Mouse (Mus musculus) E14TG2a.4 (cell line): Measurements from ENCODE around the gene Spint1.

Experiments
- H3K27me3 ChIP-seq: 2 replicates; pipeline ENCODE4 v1.6.1; 2014; ENCODE audit warnings: low read length, control low read depth; ENCODE audit not compliant: insufficient read depth
- H3K36me3 ChIP-seq: 2 replicates; pipeline ENCODE4 v1.6.1; 2014; ENCODE audit warnings: low read length, control low read depth; ENCODE audit not compliant: insufficient read depth
- H3K4me1 ChIP-seq: replicated peaks from 2 replicates; pipeline ENCODE4 v1.6.1; 2014; ENCODE audit warnings: low read depth, low read length, control low read depth
- H3K4me3 ChIP-seq: replicated peaks from 2 replicates; pipeline ENCODE4 v1.5.1; 2014; ENCODE audit warnings: mild to moderate bottlenecking, low read length
- H3K9me3 ChIP-seq: 2 replicates; pipeline ENCODE4 v1.6.1; 2014; ENCODE audit warnings: low read length, control low read depth
- CTCF ChIP-seq: conservative IDR thresholded peaks from 2 replicates; pipeline ENCODE4 v1.5.1; 2014; ENCODE audit warnings: low read length
- NANOG ChIP-seq: IDR thresholded peaks from 2 replicates; pipeline ENCODE4 v1.6.1; 2014; ENCODE audit warnings: borderline replicate concordance, low read length, mixed read lengths
- POU5F1 ChIP-seq: IDR thresholded peaks from 2 replicates; pipeline ENCODE4 v1.6.1; 2014; ENCODE audit warnings: low read length, borderline replicate concordance

Spint1 gene

DNA sequence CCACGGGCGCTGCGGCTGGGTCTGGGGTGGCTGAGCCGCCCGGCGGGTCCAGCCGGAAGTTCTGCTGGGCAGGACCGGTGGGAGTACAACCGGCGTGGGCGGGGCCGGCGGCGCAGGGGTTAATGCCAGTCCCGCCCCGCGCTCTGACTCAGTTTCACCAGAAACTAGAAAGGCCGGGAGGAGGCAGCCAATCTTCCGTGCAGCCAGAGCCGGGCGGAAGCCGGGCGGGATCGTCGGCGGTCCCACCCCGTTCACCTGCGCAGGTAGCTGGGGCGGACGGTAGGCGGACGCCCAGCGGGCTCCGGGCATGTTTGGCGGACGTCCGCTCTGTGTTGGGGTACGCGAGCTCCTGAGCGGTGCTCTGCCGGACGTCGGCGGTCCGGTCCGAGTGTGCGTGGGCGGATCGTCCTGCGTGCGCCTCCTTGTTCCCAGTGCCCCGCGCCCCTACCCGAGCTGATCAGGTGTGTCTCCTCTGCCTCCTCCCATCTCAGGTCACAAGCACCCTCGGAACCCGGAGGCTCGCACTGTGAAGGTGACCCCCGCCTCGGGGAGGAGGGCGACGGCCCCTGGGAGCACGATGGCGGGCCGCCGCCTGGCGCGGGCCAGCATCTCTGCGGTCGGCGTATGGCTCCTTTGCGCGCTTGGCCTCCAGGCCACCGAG is at the start of gene Spint1:
Spint1 (plus strand) TSS at position 153 of the 661 bp plus-strand sequence.
- no peaks in the 10 kb centered on the region for H3K9me3 ChIP-seq
- peaks cover 80% of the 10 kb centered on the region for H3K4me1 ChIP-seq
- peak within 1 kb of the TSS; percentile 91 for H3K4me3 ChIP-seq
- peaks cover 47% of the 10 kb centered on the region for H3K36me3 ChIP-seq
- no peak for TF ChIP-seq CTCF
- TF ChIP-seq NANOG, result no peak
- no peak for TF ChIP-seq POU5F1
- no peaks in the 10 kb centered on the region for H3K27me3 ChIP-seq

DNA sequence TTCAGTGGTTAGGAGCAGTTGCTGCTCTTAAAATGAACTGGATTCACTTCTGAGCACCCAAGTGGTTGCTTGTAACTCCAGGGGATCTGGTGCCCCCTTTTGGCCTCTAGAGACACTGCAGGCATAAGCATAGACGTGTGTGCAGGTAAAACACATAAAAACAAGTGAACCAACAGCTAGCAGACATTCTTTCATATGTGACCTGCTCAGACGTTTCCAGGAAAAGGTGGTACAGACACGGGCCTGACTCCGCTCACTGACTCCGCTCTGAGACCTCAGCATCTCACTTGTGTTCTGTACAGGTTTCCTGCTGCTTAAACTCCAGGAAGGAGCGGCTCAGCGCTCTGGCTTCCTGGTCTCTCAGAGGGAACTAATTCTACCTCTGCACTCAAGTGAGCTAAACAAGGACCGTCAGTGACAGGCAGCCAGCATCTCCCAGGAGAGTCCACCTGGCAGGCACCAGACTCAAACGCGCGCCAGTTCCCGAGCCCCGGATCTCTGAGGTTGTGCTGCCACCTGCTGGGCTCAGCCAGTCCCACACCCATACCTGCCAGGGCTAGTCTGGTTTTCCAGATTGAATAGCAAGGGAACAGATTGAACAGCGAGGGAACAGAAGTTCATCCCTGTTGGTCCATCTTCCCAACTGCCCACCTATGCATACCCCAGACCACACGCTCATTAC is 48.0 kb upstream of the Spint1 start:
- Histone ChIP-seq H3K27me3 (no peaks in the 10 kb centered on the region), H3K4me3 (peak overlapping the region; percentile 55; the same call in 1 of the 2 replicates), H3K9me3 (no peaks in the 10 kb centered on the region), H3K36me3 (peaks cover 6% of the 10 kb centered on the region; the same call in 1 of the 2 replicates), H3K4me1 (peaks cover 26% of the 10 kb centered on the region)
- no peak for TF ChIP-seq NANOG
- no peak for TF ChIP-seq POU5F1
- peak; percentile 78 for TF ChIP-seq CTCF

DNA sequence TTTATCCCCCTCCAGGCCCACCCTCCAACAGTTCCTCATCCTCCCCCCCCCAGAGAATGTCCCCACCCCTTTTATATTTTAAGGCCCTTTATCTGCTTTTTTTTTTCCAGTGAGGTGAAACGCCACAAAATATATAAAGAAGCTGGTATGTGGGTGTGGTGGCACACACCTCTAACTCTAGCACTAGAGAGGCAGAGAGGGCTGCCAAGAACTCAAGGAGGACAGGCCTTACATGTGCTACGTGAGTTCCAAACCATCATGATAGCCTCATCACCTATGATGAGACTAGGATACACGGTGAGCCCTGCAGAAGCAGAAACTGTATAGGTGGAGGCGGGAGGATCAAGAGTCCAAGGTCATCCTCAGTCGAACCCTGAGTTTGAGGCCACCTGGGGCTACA is 46.2 kb upstream of the Spint1 start:
- 0 out of 2 replicates have a peak, but pooled peaks cover under 1% of the 10 kb centered on the region for H3K36me3 ChIP-seq
- TF ChIP-seq POU5F1 (no peak), CTCF (no peak), NANOG (no peak)
- H3K27me3 ChIP-seq, result no peaks in the 10 kb centered on the region

DNA sequence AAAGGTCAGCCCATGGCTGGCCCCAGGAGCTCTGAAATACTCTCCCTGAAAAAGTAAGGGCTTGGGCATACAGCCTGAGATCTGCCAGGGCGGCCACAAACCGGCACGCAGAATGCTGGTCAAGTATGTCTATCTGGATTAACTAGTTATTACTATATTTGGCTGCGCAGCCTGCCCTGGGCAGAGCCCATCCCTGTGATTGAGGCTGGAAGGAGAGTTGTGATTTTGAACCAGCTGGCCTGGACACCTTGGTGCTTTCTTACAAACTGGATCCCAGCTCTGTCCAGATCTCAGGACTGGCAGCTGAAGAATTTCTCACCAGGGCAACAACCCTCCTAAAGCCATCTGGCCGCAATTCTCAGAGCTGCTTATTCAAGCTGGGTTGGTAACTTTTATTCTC is 43.0 kb upstream of the Spint1 start:
- Histone ChIP-seq H3K4me3 (peak overlapping the region; percentile 29; the same call in 1 of the 2 replicates), H3K36me3 (no peaks in the 10 kb centered on the region), H3K4me1 (peaks cover 38% of the 10 kb centered on the region), H3K27me3 (no peaks in the 10 kb centered on the region), H3K9me3 (no peaks in the 10 kb centered on the region)
- no peak for TF ChIP-seq POU5F1
- TF ChIP-seq NANOG, result no peak
- TF ChIP-seq CTCF, result no peak

More for the DNA sequence above, 46.2 kb upstream of the Spint1 start:
- Histone ChIP-seq H3K4me1 (peaks cover 31% of the 10 kb centered on the region), H3K9me3 (no peaks in the 10 kb centered on the region), H3K4me3 (no peak overlapping the region)

DNA sequence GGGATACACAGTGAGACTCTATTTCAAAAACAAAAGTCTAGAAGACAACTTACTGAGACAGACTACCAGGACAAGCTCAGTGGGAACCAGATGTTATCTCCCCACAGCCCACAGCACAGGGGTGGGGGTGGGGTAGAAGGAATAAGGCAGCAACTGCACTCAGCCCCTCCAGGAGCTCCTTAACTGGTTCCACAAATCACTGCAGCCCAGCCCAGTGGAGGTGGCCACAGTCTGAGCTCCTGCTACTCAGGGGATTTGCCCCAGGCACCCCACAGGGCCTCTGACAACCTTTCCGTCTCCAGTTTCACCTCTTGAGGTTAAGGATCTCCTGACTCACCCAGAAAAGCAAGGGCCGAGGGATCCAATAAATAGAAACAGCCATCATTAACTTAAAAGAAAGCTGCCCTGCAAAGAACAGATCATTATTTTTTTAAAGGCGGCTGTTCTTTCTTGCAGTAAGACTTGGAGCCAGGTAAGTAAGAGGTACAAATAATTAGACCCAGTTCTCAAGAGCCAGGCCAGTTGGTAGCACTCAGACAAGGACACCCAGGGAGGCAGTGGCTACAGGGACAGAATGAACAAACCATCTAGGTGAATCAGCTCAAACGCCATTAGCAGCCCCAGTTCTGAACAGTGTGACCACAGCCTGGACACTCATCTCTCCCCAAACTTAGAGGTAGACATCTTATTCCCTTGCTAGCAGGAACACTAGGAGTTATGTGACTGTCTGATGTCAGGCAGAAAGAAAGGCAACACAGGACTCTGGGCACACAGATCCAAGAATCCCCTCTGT is 40.6 kb upstream of the Spint1 start:
- Histone ChIP-seq H3K27me3 (no peaks in the 10 kb centered on the region), H3K4me3 (no peak overlapping the region), H3K4me1 (peaks cover 29% of the 10 kb centered on the region), H3K36me3 (no peaks in the 10 kb centered on the region), H3K9me3 (no peaks in the 10 kb centered on the region)
- TF ChIP-seq CTCF (no peak), POU5F1 (no peak), NANOG (no peak)

DNA sequence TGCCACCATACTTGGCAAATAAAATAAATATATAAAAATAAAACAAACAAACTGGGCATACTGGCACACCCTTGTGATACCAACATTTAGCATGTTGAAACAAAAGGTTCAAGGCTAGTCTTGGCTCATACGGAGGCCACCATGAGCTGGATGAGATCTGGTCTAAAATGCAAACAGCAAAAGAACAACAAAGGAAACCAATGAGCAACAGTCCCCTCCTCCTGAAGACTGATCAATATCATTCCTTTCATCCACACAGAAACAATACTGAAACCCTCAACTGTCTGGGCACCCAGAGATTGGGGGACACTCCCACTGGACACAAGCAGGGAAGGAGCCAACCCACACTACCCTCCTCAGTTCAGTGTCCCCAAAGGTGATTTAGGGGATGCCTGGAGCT is 39.7 kb upstream of the Spint1 start:
- TF ChIP-seq CTCF (no peak), POU5F1 (no peak), NANOG (no peak)
- Histone ChIP-seq H3K4me1 (peaks cover 29% of the 10 kb centered on the region), H3K36me3 (no peaks in the 10 kb centered on the region), H3K4me3 (no peak overlapping the region), H3K27me3 (no peaks in the 10 kb centered on the region), H3K9me3 (no peaks in the 10 kb centered on the region)

DNA sequence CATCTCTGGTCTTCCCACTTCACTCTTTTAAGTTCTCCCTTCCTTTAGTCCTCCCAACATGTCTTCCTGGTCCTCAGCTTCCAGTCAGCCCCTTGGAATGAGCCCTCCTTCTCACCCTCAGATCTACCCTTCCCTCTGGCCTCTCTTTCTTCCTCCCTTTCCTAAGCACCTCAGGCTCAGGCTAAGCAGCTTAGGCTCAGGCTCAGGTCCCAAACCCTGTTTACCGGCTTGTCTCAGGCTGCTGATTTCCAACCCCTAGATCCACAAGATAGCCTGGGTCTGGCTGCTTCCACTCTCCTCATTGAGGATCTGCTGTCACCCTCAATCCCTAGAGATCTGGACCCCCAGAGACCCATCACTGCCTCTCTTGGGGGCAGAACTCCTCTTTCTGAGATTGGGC is 39.1 kb upstream of the Spint1 start:
- H3K36me3 ChIP-seq, result no peaks in the 10 kb centered on the region
- TF ChIP-seq POU5F1, result no peak
- H3K9me3 ChIP-seq, result no peaks in the 10 kb centered on the region
- H3K27me3 ChIP-seq, result no peaks in the 10 kb centered on the region
- H3K4me1 ChIP-seq, result peaks cover 35% of the 10 kb centered on the region
- H3K4me3 ChIP-seq, result no peak overlapping the region

DNA sequence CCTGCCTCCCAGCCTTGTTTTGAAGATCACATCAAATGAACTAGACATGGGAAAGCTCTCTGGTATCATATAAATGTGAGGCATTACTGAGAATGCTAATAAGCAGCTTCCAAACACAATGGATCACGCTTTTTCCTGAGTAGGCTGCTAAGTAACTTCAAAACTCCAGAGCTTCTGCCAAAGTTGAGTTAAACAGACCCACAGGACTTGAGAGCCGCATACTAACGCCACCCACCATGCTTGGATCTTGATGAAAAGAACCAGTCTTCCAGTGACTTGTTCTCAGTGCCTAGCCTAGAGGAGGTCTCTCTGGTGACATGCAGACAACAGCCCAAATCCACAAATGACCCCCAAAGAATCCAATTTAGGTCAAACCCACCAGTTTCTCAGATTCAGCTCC is 38.2 kb upstream of the Spint1 start:
- no peak for TF ChIP-seq POU5F1
- no peak for TF ChIP-seq CTCF
- TF ChIP-seq NANOG, result no peak
- Histone ChIP-seq H3K4me3 (no peak overlapping the region), H3K36me3 (no peaks in the 10 kb centered on the region)

More for the DNA sequence above, 38.2 kb upstream of the Spint1 start:
- no peaks in the 10 kb centered on the region for H3K27me3 ChIP-seq
- H3K9me3 ChIP-seq, result no peaks in the 10 kb centered on the region
- peaks cover 32% of the 10 kb centered on the region for H3K4me1 ChIP-seq
